Mouse (Mus musculus) liver, embryonic 16.5 days (tissue): ENCODE data around the gene Tinagl1. TPM values are rescaled to one million over a fixed set of nuclear protein-coding genes. Genes with fewer than 3 reads are reported as not detected.

Experiments used
- ATAC-seq: fragments of 200-750 bp; cut with Nextera tagmentation; 2 replicates; pipeline ENCODE4 v1.8.0; 2017; ENCODE audit warnings: low read depth, mild to moderate bottlenecking, moderate number of reproducible peaks, moderate library complexity
- H3K27ac ChIP-seq: fragments of 300-500 bp; sonication (generic); 2 replicates; pipeline ENCODE4 v1.5.1; 2014; ENCODE audit warnings: mild to moderate bottlenecking, low read length
- H3K27me3 ChIP-seq: fragments of 300-500 bp; sonication (generic); 2 replicates; pipeline ENCODE4 v1.6.1; 2014; ENCODE audit warnings: low read depth, low read length, mixed read lengths; ENCODE audit not compliant: control insufficient read depth, insufficient read depth
- H3K36me3 ChIP-seq: fragments of 300-500 bp; sonication (generic); 2 replicates; pipeline ENCODE4 v1.6.1; 2014; ENCODE audit warnings: mild to moderate bottlenecking; ENCODE audit not compliant: control insufficient read depth, insufficient read depth
- H3K4me1 ChIP-seq: fragments of 300-500 bp; sonication (generic); 2 replicates; pipeline ENCODE4 v1.6.1; 2014; ENCODE audit warnings: low read depth, low read length, mixed read lengths; ENCODE audit not compliant: control insufficient read depth
- H3K4me2 ChIP-seq: fragments of 300-500 bp; sonication (generic); 2 replicates; pipeline ENCODE4 v1.6.1; 2014; ENCODE audit warnings: low read depth, low read length, mixed read lengths
- H3K4me3 ChIP-seq: fragments of 300-500 bp; sonication (generic); 2 replicates; pipeline ENCODE4 v1.5.1; 2014; ENCODE audit warnings: low read depth, mild to moderate bottlenecking, low read length
- H3K9ac ChIP-seq: fragments of 300-500 bp; sonication (generic); 2 replicates; pipeline ENCODE4 v1.6.1; 2014; ENCODE audit warnings: low read depth, low read length
- H3K9me3 ChIP-seq: fragments of 300-500 bp; sonication (generic); replicated peaks from 2 replicates; pipeline ENCODE4 v1.6.1; 2016; ENCODE audit warnings: low read length; ENCODE audit not compliant: control insufficient read depth
- WGBS: fragments of 180-500 bp; shearing (Covaris S2); extraction: QIAGEN DNeasy Blood & Tissue Kit; methylation state at CpG from one replicate; pipeline ENCODE4 v1.1.7; 2014; ENCODE audit not compliant: insufficient replicate concordance; 5-methylcytosine and 5-hydroxymethylcytosine counted together
- polyA plus RNA-seq: library from polyadenylated mRNA; unstranded; fragments of >200 nt; fragmentation: Nextera tagmentation; extraction: Ambion mirVana; gene quantifications from 2 replicates; pipeline ENCODE4 v1.2.1, GENCODE M21; 2015

Gene Tinagl1
- polyA plus RNA-seq, 1 experiment from 2014 or later: 37.8 TPM

DNA sequence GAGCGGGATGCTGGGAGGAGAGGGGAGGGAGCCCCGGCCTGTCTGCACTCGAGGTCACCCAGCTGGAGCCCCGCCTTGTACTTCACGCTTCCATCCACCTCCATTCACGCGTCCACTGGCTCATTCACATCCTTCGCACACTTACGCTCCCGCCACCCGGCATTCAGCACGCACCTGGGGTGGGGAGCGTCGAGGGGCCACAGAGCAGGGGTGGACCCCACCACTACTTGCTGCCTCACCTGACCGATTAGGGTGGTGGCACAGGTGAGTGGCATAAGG is 35.8 kb downstream of the Tinagl1 start, which contains the start of gene Hcrtr1:
Gene Hcrtr1 (minus strand): TSS at position 146 of the 279 bp plus-strand sequence.
- Histone ChIP-seq H3K9me3 (no peaks in the 10 kb centered on the region), H3K27ac (no peak within 1 kb of the TSS), H3K36me3 (no peaks in the 10 kb centered on the region), H3K4me3 (no peak within 1 kb of the TSS), H3K9ac (no peak within 1 kb of the TSS), H3K27me3 (peaks cover 39% of the 10 kb centered on the region), H3K4me1 (no peaks in the 10 kb centered on the region; the same call in 1 of the 2 replicates), H3K4me2 (no peak within 1 kb of the TSS)
- ATAC-seq: no peak
- WGBS: 11% methylated on average over 13 of the region's 15 CpGs

DNA sequence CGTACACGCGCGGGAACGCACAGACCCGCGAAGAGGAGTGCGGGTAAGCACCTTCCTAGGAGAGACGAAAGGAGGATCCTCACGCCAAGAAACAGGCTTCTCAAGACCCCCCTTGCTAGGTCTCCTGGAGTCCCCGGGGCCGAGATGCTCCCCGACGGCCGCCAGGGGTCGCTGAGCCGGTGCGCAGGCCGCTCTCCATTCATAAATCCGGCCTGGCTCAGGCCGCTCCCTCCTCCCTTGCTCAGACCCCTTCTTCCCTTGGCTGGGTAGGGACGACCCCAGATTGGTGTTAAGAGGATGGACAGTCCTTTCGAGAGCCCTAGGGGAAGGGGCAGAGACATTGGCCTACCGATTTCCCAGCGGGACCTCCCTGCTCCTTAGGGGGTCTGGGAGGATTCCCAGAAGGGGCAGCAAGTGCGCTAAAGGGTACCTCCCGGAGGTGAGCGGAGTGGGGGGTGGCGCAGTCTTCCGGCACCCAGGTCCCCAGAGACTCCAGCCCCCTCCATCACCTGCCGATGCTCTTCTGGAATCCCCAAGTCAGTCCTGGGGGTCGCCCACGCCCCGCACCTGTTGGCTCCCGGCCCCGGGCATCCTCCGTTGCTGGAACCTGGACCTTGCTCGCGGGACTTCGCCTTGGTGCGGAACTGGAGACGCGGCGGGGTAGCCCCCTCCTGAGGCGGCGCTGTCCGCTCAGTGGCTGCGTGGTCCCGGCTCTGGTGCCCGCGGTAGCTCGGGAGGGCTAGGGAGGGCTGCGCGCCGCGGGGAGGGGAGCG is 36.3 kb downstream of the Tinagl1 start:
- Histone ChIP-seq H3K36me3 (no peaks in the 10 kb centered on the region), H3K9me3 (no peaks in the 10 kb centered on the region), H3K27me3 (peaks cover 39% of the 10 kb centered on the region), H3K4me1 (no peaks in the 10 kb centered on the region; the same call in 1 of the 2 replicates), H3K4me3 (no peak overlapping the region), H3K27ac (no peak overlapping the region), H3K9ac (no peak overlapping the region), H3K4me2 (no peak overlapping the region)
- ATAC-seq: no peak
- WGBS: 1% methylated on average over 53 of the region's 57 CpGs

DNA sequence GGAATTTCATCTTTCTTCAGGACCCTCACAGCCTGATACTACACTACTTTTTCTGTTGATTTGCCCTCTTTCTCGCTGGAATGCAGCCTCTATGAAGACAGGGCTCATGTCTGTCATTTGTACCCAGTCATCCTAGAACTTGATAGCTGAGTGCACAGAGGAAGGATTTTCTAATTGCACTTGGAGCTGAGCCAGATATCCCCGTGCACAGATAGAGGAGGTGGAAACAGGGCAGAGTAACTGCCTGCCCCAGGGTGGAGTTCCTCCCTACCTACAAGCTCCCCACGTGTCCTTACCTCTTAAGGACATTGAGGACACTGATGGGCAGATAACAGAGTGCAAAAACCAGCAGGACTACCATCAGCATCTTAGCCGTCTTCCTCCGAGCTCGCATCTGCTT is 41.5 kb downstream of the Tinagl1 start:
- Histone ChIP-seq H3K27ac (no peak overlapping the region), H3K9me3 (no peaks in the 10 kb centered on the region), H3K27me3 (peaks cover 6% of the 10 kb centered on the region), H3K4me2 (no peak overlapping the region), H3K4me1 (peaks cover 3% of the 10 kb centered on the region; the same call in 1 of the 2 replicates), H3K9ac (no peak overlapping the region), H3K4me3 (no peak overlapping the region), H3K36me3 (no peaks in the 10 kb centered on the region)
- 55% methylated on average over 6 of the region's 6 CpGs for WGBS
- ATAC-seq: no peak

DNA sequence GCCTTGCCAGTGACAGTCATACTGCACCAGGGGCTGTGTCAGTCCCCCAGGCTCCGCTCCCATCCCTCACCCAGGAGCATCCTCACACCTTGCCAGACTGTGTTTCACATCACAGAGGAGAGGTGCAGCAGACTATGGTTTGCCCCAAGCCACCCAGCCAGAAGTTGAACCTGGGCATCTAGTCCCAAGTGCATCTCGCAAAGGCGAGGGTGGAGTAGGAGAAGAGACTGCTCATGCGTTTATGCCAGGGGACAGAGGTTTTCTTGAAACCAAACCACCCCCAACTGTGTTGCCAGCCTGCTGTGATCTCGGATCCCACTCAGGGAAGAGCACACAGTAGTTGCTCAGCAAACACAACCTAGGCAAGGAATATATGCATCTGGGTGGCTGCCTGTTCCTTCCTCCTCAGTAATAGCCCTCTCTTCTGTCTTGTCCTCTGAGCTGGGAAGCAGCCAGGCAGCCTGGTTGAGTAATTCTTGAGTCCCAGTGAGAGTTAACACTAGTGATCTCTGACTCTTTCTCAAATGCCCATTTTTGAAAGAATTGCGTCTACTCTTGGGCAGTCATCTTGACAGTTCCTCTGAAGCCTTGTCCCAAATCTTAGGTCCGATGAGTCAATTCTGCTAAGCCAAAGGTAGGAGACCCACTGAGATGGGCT is 43.3 kb downstream of the Tinagl1 start:
- Histone ChIP-seq H3K27ac (no peak overlapping the region), H3K9me3 (no peaks in the 10 kb centered on the region), H3K27me3 (no peaks in the 10 kb centered on the region), H3K9ac (no peak overlapping the region), H3K4me3 (no peak overlapping the region), H3K4me2 (no peak overlapping the region), H3K36me3 (peaks cover 7% of the 10 kb centered on the region; the same call in 1 of the 2 replicates), H3K4me1 (peaks cover 3% of the 10 kb centered on the region; the same call in 1 of the 2 replicates)
- WGBS: 67% methylated on average over 7 of the region's 7 CpGs
- no peak for ATAC-seq

DNA sequence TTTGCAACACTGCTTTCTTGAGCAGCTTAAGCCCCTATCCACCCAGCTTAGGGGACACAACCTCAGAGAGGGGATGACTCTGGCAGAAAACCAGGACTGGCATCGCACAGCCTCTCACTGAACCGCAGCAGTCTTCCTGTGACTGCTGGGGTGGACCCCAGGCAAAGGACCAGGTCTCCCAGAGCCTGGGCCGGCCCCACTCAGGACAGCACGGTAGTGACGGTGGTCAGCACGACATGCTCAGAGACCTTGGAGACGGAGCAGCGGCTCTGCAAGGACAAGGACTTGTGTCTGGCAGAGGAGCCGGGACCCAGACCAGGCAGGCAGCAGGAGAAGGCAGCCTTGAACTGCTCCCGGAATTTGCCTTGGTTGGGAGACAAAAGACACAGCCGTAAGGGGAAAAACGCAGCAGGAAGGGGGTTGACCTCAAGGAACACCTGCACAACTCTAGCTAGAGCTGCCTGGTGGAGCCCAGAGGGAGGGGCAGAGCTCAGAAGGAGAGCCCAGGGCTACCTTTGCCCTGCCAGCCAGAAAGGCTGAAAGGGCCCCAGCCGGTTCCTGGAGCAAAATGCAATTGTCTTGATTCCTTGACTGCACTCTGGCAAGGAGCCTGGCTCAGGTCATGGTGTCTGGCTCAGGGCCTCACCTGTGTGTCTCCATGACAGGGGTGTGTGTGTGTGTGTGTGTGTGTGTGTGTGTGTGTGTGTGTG is 44.1 kb downstream of the Tinagl1 start:
- Histone ChIP-seq H3K9me3 (no peaks in the 10 kb centered on the region), H3K36me3 (peaks cover 8% of the 10 kb centered on the region), H3K4me3 (no peak overlapping the region), H3K27me3 (no peaks in the 10 kb centered on the region), H3K9ac (no peak overlapping the region), H3K27ac (no peak overlapping the region), H3K4me1 (peaks cover 3% of the 10 kb centered on the region; the same call in 1 of the 2 replicates), H3K4me2 (no peak overlapping the region)
- ATAC-seq: no peak
- WGBS: 57% methylated on average over 13 of the region's 13 CpGs

DNA sequence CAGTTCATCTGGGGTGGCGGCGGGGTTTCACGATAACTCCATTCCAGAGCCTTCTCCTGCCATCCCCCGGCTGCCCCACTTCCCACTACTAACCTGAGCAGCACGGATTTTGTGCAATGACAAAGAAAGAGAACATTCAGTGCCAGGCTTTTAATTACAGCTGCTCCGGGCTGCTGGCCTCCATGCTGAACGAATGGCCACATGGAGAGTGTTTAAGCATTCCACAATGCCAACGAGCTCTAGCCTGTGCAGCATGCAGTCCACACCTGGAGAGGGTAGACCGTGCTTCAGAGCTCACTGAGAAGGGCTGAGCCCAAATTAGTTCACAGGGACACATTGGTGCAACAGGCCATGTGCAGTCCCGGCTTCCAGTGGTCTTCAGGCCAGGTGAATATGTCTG is 44.8 kb downstream of the Tinagl1 start:
- 71% methylated on average over 10 of the region's 10 CpGs for WGBS
- peaks cover 15% of the 10 kb centered on the region for H3K36me3 ChIP-seq
- no peaks in the 10 kb centered on the region for H3K9me3 ChIP-seq
- H3K9ac ChIP-seq: no peak overlapping the region
- H3K27me3 ChIP-seq: no peaks in the 10 kb centered on the region
- no peak overlapping the region for H3K4me2 ChIP-seq
- no peak overlapping the region for H3K27ac ChIP-seq
- ATAC-seq: no peak
- H3K4me1 ChIP-seq: peaks cover 3% of the 10 kb centered on the region; the same call in 1 of the 2 replicates
- no peak overlapping the region for H3K4me3 ChIP-seq

DNA sequence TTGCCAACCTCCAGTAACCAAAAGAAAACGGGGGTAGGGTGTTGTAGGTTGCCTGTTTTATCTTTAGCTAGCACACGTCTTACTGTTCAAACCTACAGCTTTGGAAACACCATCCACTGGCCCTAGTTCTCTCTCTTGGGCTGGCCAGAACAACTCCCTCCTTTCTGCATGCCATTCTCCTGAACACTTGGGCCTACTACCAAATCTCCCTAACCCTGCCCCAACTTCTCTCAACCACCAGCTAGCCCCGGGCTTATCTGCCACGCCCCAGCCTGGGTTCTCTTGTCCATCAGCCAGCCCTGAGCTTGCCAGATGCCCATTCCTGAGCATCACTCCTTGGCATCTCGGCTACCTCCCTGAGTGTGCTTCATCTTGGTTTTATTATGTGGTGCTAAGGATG is 46.0 kb downstream of the Tinagl1 start:
- H3K9ac ChIP-seq: no peak overlapping the region
- H3K27ac ChIP-seq: no peak overlapping the region
- peaks cover 3% of the 10 kb centered on the region; the same call in 1 of the 2 replicates for H3K4me1 ChIP-seq
- 34% methylated on average over 5 of the region's 5 CpGs for WGBS
- no peaks in the 10 kb centered on the region for H3K9me3 ChIP-seq
- peaks cover 24% of the 10 kb centered on the region for H3K36me3 ChIP-seq
- no peak for ATAC-seq
- no peak overlapping the region for H3K4me3 ChIP-seq
- no peak overlapping the region for H3K4me2 ChIP-seq
- H3K27me3 ChIP-seq: no peaks in the 10 kb centered on the region

DNA sequence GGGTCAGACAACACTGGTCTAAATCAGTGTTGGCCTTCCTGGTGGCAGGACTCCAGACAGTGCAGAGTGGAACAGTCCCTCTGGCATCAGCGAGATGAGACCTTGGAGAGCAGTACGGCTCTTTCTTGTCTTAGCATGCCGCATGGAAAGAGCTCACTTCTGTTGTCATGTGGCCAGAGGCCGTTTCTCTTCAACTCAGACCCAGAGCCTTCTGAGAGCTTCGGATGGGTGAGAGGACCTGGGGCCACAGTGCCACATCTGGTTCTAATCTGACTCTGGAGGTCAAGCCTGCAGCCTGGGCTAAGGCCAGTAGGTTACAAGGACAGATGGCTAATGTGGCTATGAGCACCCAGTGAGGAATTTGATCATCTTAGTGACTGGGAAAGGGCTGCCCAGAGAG is 49.0 kb downstream of the Tinagl1 start:
- H3K4me1 ChIP-seq: peaks cover 3% of the 10 kb centered on the region; the same call in 1 of the 2 replicates
- 83% methylated on average over 5 of the region's 5 CpGs for WGBS
- peaks cover 29% of the 10 kb centered on the region for H3K36me3 ChIP-seq
- H3K27me3 ChIP-seq: no peaks in the 10 kb centered on the region
- no peaks in the 10 kb centered on the region for H3K9me3 ChIP-seq
- ATAC-seq: no peak
- H3K4me2 ChIP-seq: no peak overlapping the region
- H3K9ac ChIP-seq: no peak overlapping the region
- H3K27ac ChIP-seq: no peak overlapping the region
- H3K4me3 ChIP-seq: no peak overlapping the region

DNA sequence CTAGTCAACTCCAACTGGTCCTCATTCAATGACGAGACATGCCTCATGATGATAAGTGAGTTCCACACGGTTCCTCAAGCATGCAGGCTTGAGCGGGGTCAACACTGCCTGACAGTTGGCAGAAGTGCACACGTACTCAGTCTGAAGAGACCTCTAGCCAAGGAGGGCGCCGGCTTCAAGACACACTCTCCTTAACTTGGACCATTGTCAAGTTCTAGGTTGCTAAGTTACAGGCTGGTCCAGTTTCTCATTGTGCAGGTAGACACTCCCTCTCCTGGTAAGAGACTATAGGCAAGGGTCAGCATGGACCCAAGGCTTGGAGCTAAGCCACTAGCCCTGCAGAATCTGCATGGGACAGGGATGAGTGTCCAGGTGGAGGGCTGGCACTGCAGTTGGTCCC is 49.8 kb downstream of the Tinagl1 start:
- peaks cover 29% of the 10 kb centered on the region for H3K36me3 ChIP-seq
- no peaks in the 10 kb centered on the region for H3K9me3 ChIP-seq
- no peak overlapping the region for H3K4me3 ChIP-seq
- peaks cover 3% of the 10 kb centered on the region; the same call in 1 of the 2 replicates for H3K4me1 ChIP-seq
- no peak overlapping the region for H3K9ac ChIP-seq
- no peak overlapping the region for H3K27ac ChIP-seq
- ATAC-seq: no peak
- no peaks in the 10 kb centered on the region for H3K27me3 ChIP-seq
- 80% methylated on average over 6 of the region's 6 CpGs for whole genome bisulfite sequencing
- H3K4me2 ChIP-seq: no peak overlapping the region
